Mouse (Mus musculus) bone marrow, adult 2 months (tissue): ENCODE results near the gene Hif3a. TPM values are rescaled to one million over a fixed set of nuclear protein-coding genes. Genes with fewer than 3 reads are reported as not detected.

ENCODE experiments used
- H3K27ac ChIP-seq: fragments of 200-500 bp; 2 replicates; pipeline ENCODE4 v1.5.1; 2012; ENCODE audit warnings: low read depth, mild to moderate bottlenecking, control low read depth, inconsistent platforms, low read length; ENCODE audit not compliant: control insufficient read depth, poor library complexity, insufficient read depth
- H3K4me1 ChIP-seq: fragments of 200-500 bp; 2 replicates; pipeline ENCODE4 v1.6.1; 2011; ENCODE audit warnings: low read length; ENCODE audit not compliant: control insufficient read depth, insufficient read depth
- H3K4me3 ChIP-seq: fragments of 200-500 bp; replicated peaks from 2 replicates; pipeline ENCODE3; 2011; ENCODE audit warnings: mild to moderate bottlenecking, low read depth, low read length, control low read depth; ENCODE audit not compliant: control insufficient read depth
- CTCF ChIP-seq: fragments of 200-500 bp; IDR thresholded peaks from 2 replicates; pipeline ENCODE4 v1.5.1; 2011; ENCODE audit warnings: low read length, control low read depth; ENCODE audit not compliant: control insufficient read depth, insufficient read depth
- POLR2A ChIP-seq: fragments of 200-500 bp; IDR thresholded peaks from 2 replicates; pipeline ENCODE4 v1.6.1; 2011; ENCODE audit warnings: low read depth, mild to moderate bottlenecking, control low read depth, low read length, borderline replicate concordance; ENCODE audit not compliant: control insufficient read depth
- WGBS: fragments of 180-500 bp; shearing (Covaris S2); methylation state at CpG from one replicate; pipeline ENCODE4 v1.1.7; 2018; 5-methylcytosine and 5-hydroxymethylcytosine counted together
- polyA plus RNA-seq: library from polyadenylated mRNA; stranded (reverse); fragments of >200 nt; gene quantifications from 2 replicates; pipeline ENCODE4 v1.2.4, GENCODE M21; 2011; ENCODE audit warnings: low replicate concordance; ENCODE audit not compliant: missing spikeins, insufficient read depth, insufficient read length

Hif3a gene
- polyA plus RNA-seq, 1 experiment = 1.8 TPM

- Histone ChIP-seq H3K27ac (no peak overlapping the region), H3K4me1 (peaks cover 3% of the 10 kb centered on the region; the same call in 1 of the 2 replicates), H3K4me3 (no peak overlapping the region)
- 90% methylated on average over 16 of the region's 16 CpGs for WGBS
- TF ChIP-seq POLR2A (no peak), CTCF (no peak)
Observed at GRCm38 (mm10) chr7:17054325-17054989, 7.8 kb downstream of the Hif3a start.

GRCm38 (mm10) chr7:17050933-17051594 lies 11.2 kb downstream of the Hif3a start:
- 9% methylated on average over 17 of the region's 17 CpGs for WGBS
- Histone ChIP-seq H3K4me1 (no peaks in the 10 kb centered on the region), H3K4me3 (no peak overlapping the region), H3K27ac (no peak overlapping the region)
- TF ChIP-seq POLR2A (no peak), CTCF (peak; percentile 92)

- Histone ChIP-seq H3K27ac (no peak overlapping the region), H3K4me1 (no peaks in the 10 kb centered on the region), H3K4me3 (no peak overlapping the region)
- 82% methylated on average over 11 of the region's 11 CpGs for WGBS
- no peak for TF ChIP-seq CTCF
- TF ChIP-seq POLR2A = no peak
Observed at GRCm38 (mm10) chr7:17050491-17050890, 11.7 kb downstream of the Hif3a start.

- 74% methylated on average over 10 of the region's 10 CpGs for WGBS
- no peak overlapping the region for H3K4me3 ChIP-seq
- H3K27ac ChIP-seq = no peak overlapping the region
- TF ChIP-seq POLR2A (no peak), CTCF (no peak)
- no peaks in the 10 kb centered on the region for H3K4me1 ChIP-seq
Observed at GRCm38 (mm10) chr7:17048431-17049190, 13.6 kb downstream of the Hif3a start.

- TF ChIP-seq CTCF (no peak), POLR2A (no peak)
- H3K4me3 ChIP-seq = no peak overlapping the region
- H3K4me1 ChIP-seq = no peaks in the 10 kb centered on the region
- H3K27ac ChIP-seq = no peak overlapping the region
- 77% methylated on average over 5 of the region's 5 CpGs for WGBS
Observed at GRCm38 (mm10) chr7:17047041-17047682, 15.1 kb downstream of the Hif3a start.

- 66% methylated on average over 1 of the region's 1 CpGs for WGBS
- Histone ChIP-seq H3K4me1 (no peaks in the 10 kb centered on the region), H3K4me3 (no peak overlapping the region), H3K27ac (no peak overlapping the region)
- TF ChIP-seq CTCF (no peak), POLR2A (no peak)
Observed at GRCm38 (mm10) chr7:17045743-17046142, 16.5 kb downstream of the Hif3a start.

- WGBS = 82% methylated on average over 7 of the region's 7 CpGs
- TF ChIP-seq POLR2A = no peak
- H3K4me1 ChIP-seq = no peaks in the 10 kb centered on the region
- no peak overlapping the region for H3K4me3 ChIP-seq
- H3K27ac ChIP-seq = no peak overlapping the region
Observed at GRCm38 (mm10) chr7:17039373-17039772, 22.9 kb downstream of the Hif3a start.

GRCm38 (mm10) chr7:17038018-17038695 lies 24.1 kb downstream of the Hif3a start:
- 86% methylated on average over 9 of the region's 9 CpGs for WGBS
- no peak overlapping the region for H3K4me3 ChIP-seq
- no peaks in the 10 kb centered on the region for H3K4me1 ChIP-seq
- no peak for TF ChIP-seq CTCF
- no peak for TF ChIP-seq POLR2A
- H3K27ac ChIP-seq = no peak overlapping the region
